Mouse (Mus musculus): Measurements from ENCODE around the gene Gch1.

The Gch1 gene

GRCm38 (mm10) chr14:47208564-47209493 lies 19.6 kb upstream of the Gch1 start:
- no peak for DNase-seq (ENCODE audit: low read depth in 2 of 2, low spot score in 2 of 2)

- no peak for DNase-seq (ENCODE audit: low read depth in 2 of 2, low spot score in 2 of 2)
Observed at GRCm38 (mm10) chr14:47206601-47207000, 17.4 kb upstream of the Gch1 start.

GRCm38 (mm10) chr14:47205270-47205972 lies 16.2 kb upstream of the Gch1 start:
- no peak for DNase-seq (ENCODE audit: low read depth in 2 of 2, low spot score in 2 of 2)

- no peak for DNase-seq (ENCODE audit: low read depth in 2 of 2, low spot score in 2 of 2)
Observed at GRCm38 (mm10) chr14:47197340-47197739, 8.1 kb upstream of the Gch1 start.

GRCm38 (mm10) chr14:47196711-47197110 lies 7.5 kb upstream of the Gch1 start:
- DNase-seq (ENCODE audit: low read depth in 2 of 2, low spot score in 2 of 2): no peak

GRCm38 (mm10) chr14:47194096-47194495 lies 4.9 kb upstream of the Gch1 start:
- DNase-seq (ENCODE audit: low read depth in 2 of 2, low spot score in 2 of 2): peak; percentile 43 to 64

- DNase-seq (ENCODE audit: low read depth in 2 of 2, low spot score in 2 of 2): no peak
Observed at GRCm38 (mm10) chr14:47193506-47193905, 4.3 kb upstream of the Gch1 start.

GRCm38 (mm10) chr14:47191861-47192260 lies 2.6 kb upstream of the Gch1 start:
- DNase-seq (ENCODE audit: low read depth in 2 of 2, low spot score in 2 of 2): no peak

- no peak for DNase-seq (ENCODE audit: low read depth in 2 of 2, low spot score in 2 of 2)
Observed at GRCm38 (mm10) chr14:47190626-47191025, 1.4 kb upstream of the Gch1 start.

- DNase-seq (ENCODE audit: low read depth in 2 of 2, low spot score in 2 of 2): peak in 1 of 2 experiments; percentile 75
Observed at GRCm38 (mm10) chr14:47189635-47189955, 382 bp upstream of the Gch1 start.

GRCm38 (mm10) chr14:47188475-47188847 lies 752 bp downstream of the Gch1 start:
- DNase-seq (ENCODE audit: low read depth in 2 of 2, low spot score in 2 of 2): peak in 1 of 2 experiments; percentile 43

- peak; percentile 63 to 66 for DNase-seq (ENCODE audit: low read depth in 2 of 2, low spot score in 2 of 2)
Observed at GRCm38 (mm10) chr14:47187666-47188360, 1.4 kb downstream of the Gch1 start.

GRCm38 (mm10) chr14:47187261-47187660 lies 2.0 kb downstream of the Gch1 start:
- DNase-seq (ENCODE audit: low read depth in 2 of 2, low spot score in 2 of 2): no peak

GRCm38 (mm10) chr14:47186561-47186960 lies 2.7 kb downstream of the Gch1 start:
- DNase-seq (ENCODE audit: low read depth in 2 of 2, low spot score in 2 of 2): no peak

GRCm38 (mm10) chr14:47181497-47182290 lies 7.5 kb downstream of the Gch1 start:
- DNase-seq (ENCODE audit: low read depth in 2 of 2, low spot score in 2 of 2): peak; percentile 21 to 47

- DNase-seq (ENCODE audit: low read depth in 2 of 2, low spot score in 2 of 2): no peak
Observed at GRCm38 (mm10) chr14:47178851-47179250, 10.4 kb downstream of the Gch1 start.

- no peak for DNase-seq (ENCODE audit: low read depth in 2 of 2, low spot score in 2 of 2)
Observed at GRCm38 (mm10) chr14:47177846-47178414, 11.3 kb downstream of the Gch1 start.

- no peak for DNase-seq (ENCODE audit: low read depth in 2 of 2, low spot score in 2 of 2)
Observed at GRCm38 (mm10) chr14:47176226-47176625, 13.0 kb downstream of the Gch1 start.

GRCm38 (mm10) chr14:47175136-47175535 lies 14.1 kb downstream of the Gch1 start:
- no peak for DNase-seq (ENCODE audit: low read depth in 2 of 2, low spot score in 2 of 2)

GRCm38 (mm10) chr14:47172073-47172472 lies 17.1 kb downstream of the Gch1 start:
- DNase-seq (ENCODE audit: low read depth in 2 of 2, low spot score in 2 of 2): peak in 1 of 2 experiments; percentile 23

Measured in CD8-positive naive resting alpha-beta T cell, adult 2 months (primary cell).